Mouse (Mus musculus) embryo, embryonic 10 days (tissue): Measurements from ENCODE around the gene Ppp4r4.
"Not testable (repeated sequence)": the region's sequence is repeated elsewhere in the genome, so short reads cannot be mapped to it uniquely, and the experiment has no call there.

Experiments used
- DNase-seq: peaks from one replicate; pipeline ENCODE4 v3.0.0-alpha.2; 2015; ENCODE audit warnings: low spot score

The Ppp4r4 gene

GRCm38 (mm10) chr12:103643336-103643735, 111.3 kb downstream of the Ppp4r4 start:
- peak; percentile 68 for DNase-seq

GRCm38 (mm10) chr12:103643818-103644217, 111.7 kb downstream of the Ppp4r4 start:
- DNase-seq: no peak

- DNase-seq: no peak
Measured at GRCm38 (mm10) chr12:103644601-103645000, 112.5 kb downstream of the Ppp4r4 start.

- DNase-seq: no peak
Measured at GRCm38 (mm10) chr12:103646314-103646713, 114.2 kb downstream of the Ppp4r4 start.

GRCm38 (mm10) chr12:103653836-103654235, 121.8 kb downstream of the Ppp4r4 start:
- no peak for DNase-seq

- DNase-seq: no peak
Measured at GRCm38 (mm10) chr12:103655123-103656044, 123.3 kb downstream of the Ppp4r4 start.

GRCm38 (mm10) chr12:103656848-103657626, 125.0 kb downstream of the Ppp4r4 start, which contains the start of gene Serpina6:
Serpina6 (minus strand) TSS chr12:103657212.
- no peak for DNase-seq

GRCm38 (mm10) chr12:103657991-103658390, 125.9 kb downstream of the Ppp4r4 start:
- no peak for DNase-seq

GRCm38 (mm10) chr12:103659171-103659570, 127.1 kb downstream of the Ppp4r4 start:
- DNase-seq: no peak

GRCm38 (mm10) chr12:103660076-103660475, 128.0 kb downstream of the Ppp4r4 start:
- DNase-seq: no peak

GRCm38 (mm10) chr12:103662053-103662452, 130.0 kb downstream of the Ppp4r4 start:
- DNase-seq: not testable (repeated sequence)
